Mouse (Mus musculus) small intestine, adult 2 months (tissue): ENCODE data around the gene Neurl1a. TPM values are rescaled to one million over a fixed set of nuclear protein-coding genes. Genes with fewer than 3 reads are reported as not detected.
"Not testable (repeated sequence)": the region's sequence is repeated elsewhere in the genome, so short reads cannot be mapped to it uniquely, and the experiment has no call there.

Source experiments
- H3K27ac ChIP-seq: fragments of 200-500 bp; 2 replicates; pipeline ENCODE4 v1.5.1; 2012; ENCODE audit warnings: low read depth, low read length, control low read depth, inconsistent platforms; ENCODE audit not compliant: insufficient read depth
- H3K27me3 ChIP-seq: fragments of 200-500 bp; 2 replicates; pipeline ENCODE4 v1.6.1; 2012; ENCODE audit warnings: mild to moderate bottlenecking, moderate library complexity, low read length, inconsistent platforms; ENCODE audit not compliant: control insufficient read depth, insufficient read depth
- H3K36me3 ChIP-seq: fragments of 200-500 bp; 2 replicates; pipeline ENCODE4 v1.6.1; 2012; ENCODE audit warnings: mild to moderate bottlenecking, low read length, control low read depth, inconsistent platforms; ENCODE audit not compliant: control insufficient read depth, insufficient read depth
- H3K4me1 ChIP-seq: fragments of 200-500 bp; 2 replicates; pipeline ENCODE4 v1.6.1; 2012; ENCODE audit warnings: low read length, inconsistent platforms, mixed read lengths; ENCODE audit not compliant: control insufficient read depth, insufficient read depth, insufficient read length
- H3K4me3 ChIP-seq: fragments of 200-500 bp; 2 replicates; pipeline ENCODE4 v1.5.1; 2012; ENCODE audit warnings: low read depth, mild to moderate bottlenecking, control low read depth, inconsistent platforms, low read length, moderate library complexity
- CTCF ChIP-seq: fragments of 200-500 bp; IDR thresholded peaks from 2 replicates; pipeline ENCODE4 v1.5.1; 2012; ENCODE audit warnings: low read depth, mild to moderate bottlenecking, control low read depth, inconsistent platforms, low read length, moderate library complexity, mixed read lengths; ENCODE audit not compliant: insufficient replicate concordance, insufficient read length; ENCODE audit errors: extremely low read depth
- POLR2A ChIP-seq: fragments of 200-500 bp; IDR thresholded peaks from 2 replicates; pipeline ENCODE4 v1.6.1; 2012; ENCODE audit warnings: low read depth, mild to moderate bottlenecking, control low read depth, inconsistent platforms, low read length, moderate library complexity
- WGBS: fragments of 180-500 bp; shearing (Covaris S2); methylation state at CpG from one replicate; pipeline ENCODE4 v1.1.7; 2018; 5-methylcytosine and 5-hydroxymethylcytosine counted together
- polyA plus RNA-seq: library from polyadenylated mRNA; depleted of rRNA; stranded (reverse); fragments of >200 nt; gene quantifications from 2 replicates; pipeline ENCODE4 v1.2.3, GENCODE M21; 2012

Gene Neurl1a
- polyA plus RNA-seq, 1 experiment = 6.7 TPM

- TF ChIP-seq CTCF = no peak
- TF ChIP-seq POLR2A = no peak
- 2% methylated on average over 28 of the region's 28 CpGs for WGBS
Observed at GRCm38 (mm10) chr19:47137771-47138421, 40.7 kb upstream of the Neurl1a start, which contains the start of gene Calhm2. TSS of gene Calhm2 (minus strand) at chr19:47138294.

GRCm38 (mm10) chr19:47139611-47140010 is 39.0 kb upstream of the Neurl1a start:
- WGBS = 63% methylated on average over 7 of the region's 7 CpGs
- H3K27ac ChIP-seq, H3K27me3 ChIP-seq, H3K4me3 ChIP-seq, H3K36me3 ChIP-seq: not testable (repeated sequence)
- H3K4me1 ChIP-seq = peaks cover 19% of the 10 kb centered on the region

More at GRCm38 (mm10) chr19:47137771-47138421, 40.7 kb upstream of the Neurl1a start, which contains the start of gene Calhm2:
- no peaks in the 10 kb centered on the region for H3K27me3 ChIP-seq
- H3K4me3 ChIP-seq = peak within 1 kb of the TSS; percentile 84
- H3K27ac ChIP-seq = peak within 1 kb of the TSS; percentile 79
- H3K36me3 ChIP-seq = peaks cover 2% of the 10 kb centered on the region; the same call in 1 of the 2 replicates
- H3K4me1 ChIP-seq = peaks cover 21% of the 10 kb centered on the region

GRCm38 (mm10) chr19:47142438-47142837 is 36.2 kb upstream of the Neurl1a start:
- WGBS = 68% methylated on average over 6 of the region's 6 CpGs
- Histone ChIP-seq H3K4me3 (no peak overlapping the region), H3K4me1 (peaks cover 4% of the 10 kb centered on the region), H3K27ac (no peak overlapping the region), H3K36me3 (no peaks in the 10 kb centered on the region), H3K27me3 (no peaks in the 10 kb centered on the region)
- no peak for TF ChIP-seq POLR2A
- TF ChIP-seq CTCF = no peak

GRCm38 (mm10) chr19:47144154-47144553 is 34.5 kb upstream of the Neurl1a start, which contains the start of gene Calhm1:
TSS of gene Calhm1 (minus strand) at chr19:47144254.
- Histone ChIP-seq H3K4me3 (no peak within 1 kb of the TSS), H3K27ac (no peak within 1 kb of the TSS), H3K36me3 (no peaks in the 10 kb centered on the region), H3K27me3 (no peaks in the 10 kb centered on the region), H3K4me1 (no peaks in the 10 kb centered on the region)
- TF ChIP-seq POLR2A (no peak), CTCF (no peak)
- WGBS = 87% methylated on average over 6 of the region's 6 CpGs

GRCm38 (mm10) chr19:47148267-47148847 is 30.3 kb upstream of the Neurl1a start:
- no peaks in the 10 kb centered on the region for H3K36me3 ChIP-seq
- no peak overlapping the region for H3K4me3 ChIP-seq
- TF ChIP-seq POLR2A (no peak), CTCF (no peak)
- H3K27me3 ChIP-seq = peaks cover 3% of the 10 kb centered on the region; the same call in 1 of the 2 replicates
- peaks cover 2% of the 10 kb centered on the region for H3K4me1 ChIP-seq
- no peak overlapping the region for H3K27ac ChIP-seq
- WGBS = 66% methylated on average over 5 of the region's 5 CpGs

GRCm38 (mm10) chr19:47149854-47150253 is 28.8 kb upstream of the Neurl1a start:
- WGBS = 56% methylated on average over 4 of the region's 4 CpGs
- H3K27ac ChIP-seq = no peak overlapping the region
- peaks cover 2% of the 10 kb centered on the region for H3K4me1 ChIP-seq
- TF ChIP-seq POLR2A (no peak), CTCF (no peak)
- peaks cover 3% of the 10 kb centered on the region; the same call in 1 of the 2 replicates for H3K27me3 ChIP-seq
- no peak overlapping the region for H3K4me3 ChIP-seq
- H3K36me3 ChIP-seq = no peaks in the 10 kb centered on the region

GRCm38 (mm10) chr19:47151332-47152061 is 27.1 kb upstream of the Neurl1a start:
- WGBS = 23% methylated on average over 32 of the region's 32 CpGs
- Histone ChIP-seq H3K27ac (no peak overlapping the region), H3K4me3 (peak overlapping the region; percentile 36), H3K27me3 (peaks cover 3% of the 10 kb centered on the region; the same call in 1 of the 2 replicates), H3K4me1 (peaks cover 3% of the 10 kb centered on the region), H3K36me3 (no peaks in the 10 kb centered on the region)
- TF ChIP-seq POLR2A = no peak
